Mouse (Mus musculus) ES-Bruce4 (cell line): ENCODE results near the gene Ctbp2.

Source experiments
- CTCF ChIP-seq: IDR thresholded peaks from one replicate; pipeline ENCODE4 v1.8.1; 2011; ENCODE audit warnings: low read depth, low read length
- EP300 ChIP-seq: IDR thresholded peaks from 2 replicates; pipeline ENCODE4 v1.6.1; 2011; ENCODE audit warnings: low read depth, low read length; ENCODE audit not compliant: insufficient read depth
- POLR2A ChIP-seq: IDR thresholded peaks from one replicate; pipeline ENCODE4 v1.8.1; 2011; ENCODE audit warnings: low read length; ENCODE audit not compliant: insufficient read depth

DNA sequence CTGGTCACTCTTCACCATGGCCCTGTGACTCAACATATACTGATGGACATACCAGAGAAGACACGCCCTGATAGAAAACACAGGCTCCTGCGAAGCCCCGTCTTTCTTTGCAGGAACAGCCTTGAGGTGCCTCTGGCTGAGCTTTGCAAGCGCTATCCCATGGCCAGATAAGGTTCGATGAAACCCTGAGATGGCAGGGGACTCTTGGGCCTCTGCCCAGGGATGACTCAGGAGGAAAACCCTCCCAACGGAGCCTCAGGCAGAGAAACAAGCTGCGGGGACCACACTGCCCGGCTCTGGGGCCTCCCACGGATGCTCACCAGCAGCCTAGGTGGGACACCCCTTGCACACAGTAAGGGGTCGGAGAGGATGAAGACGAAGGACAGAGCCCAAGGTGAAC is 116.8 kb downstream of the Ctbp2 start:
- TF ChIP-seq EP300 (no peak), CTCF (no peak), POLR2A (no peak)
